Mouse (Mus musculus) cerebellum, adult 2 months (tissue): ENCODE data around the gene Tedc2.

Experiments
- CTCF ChIP-seq: fragments of 200-500 bp; IDR thresholded peaks from 2 replicates; pipeline ENCODE4 v1.5.1; 2011; ENCODE audit warnings: low read depth, mild to moderate bottlenecking, control low read depth, low read length, moderate library complexity, borderline replicate concordance; ENCODE audit not compliant: insufficient read depth
- POLR2A ChIP-seq: fragments of 200-500 bp; IDR thresholded peaks from 2 replicates; pipeline ENCODE4 v1.6.1; 2011; ENCODE audit warnings: low read length, control low read depth, borderline replicate concordance; ENCODE audit not compliant: insufficient read depth

DNA sequence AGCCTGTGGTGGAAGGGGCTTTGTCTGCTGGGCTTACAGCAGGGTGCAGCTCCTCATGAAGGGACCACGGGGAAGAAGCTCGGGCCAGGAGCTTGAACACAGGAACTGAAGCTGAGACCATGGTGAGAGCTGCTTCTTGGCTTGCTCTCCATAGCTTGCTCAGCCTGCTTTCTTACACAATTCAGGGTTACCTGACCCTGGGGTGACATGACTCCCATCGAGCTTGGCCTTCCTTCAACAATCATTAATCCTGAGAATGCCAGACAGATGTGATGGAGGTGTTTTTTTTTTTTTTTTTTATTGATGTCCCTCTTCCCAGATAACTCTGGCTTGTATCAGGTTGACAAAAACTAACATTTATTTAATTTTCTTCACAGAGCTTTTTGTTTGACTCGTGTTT lies 38.3 kb upstream of the Tedc2 start:
- TF ChIP-seq POLR2A (no peak), CTCF (no peak)
